In the genomic region with DNA sequence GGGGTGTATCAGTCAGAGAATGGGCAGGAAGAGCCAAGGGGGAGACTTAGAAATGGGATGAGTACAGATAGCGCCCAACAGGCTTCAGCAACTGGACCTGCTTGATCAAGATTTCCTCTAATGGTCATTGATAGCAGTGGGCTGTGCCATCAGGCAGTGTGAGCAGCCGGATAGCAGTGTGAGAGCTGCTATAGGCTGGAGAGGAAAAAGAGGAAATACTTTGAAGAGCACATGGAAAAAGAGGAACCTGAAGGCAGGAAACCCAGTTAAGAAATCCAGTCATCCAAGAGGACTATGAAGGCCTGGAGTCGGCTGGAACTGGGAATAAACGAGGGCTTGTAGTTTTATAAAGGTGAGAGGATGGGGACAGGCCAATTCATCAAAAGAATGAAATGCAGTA, we compare ENCODE assay signal across 16 mouse cellular contexts. TPM values are rescaled to one million over a fixed set of nuclear protein-coding genes. Genes with fewer than 3 reads are reported as not detected.
"Had no signal": no experiment of that assay in that cellular context is flagged by ENCODE, and none has a peak within 500 bp of the region (broad histone marks: within the 10 kb centered on the region; RNA-seq: fewer than 3 reads in every experiment).

No protein-coding gene starts in this region.

- H3K36me3 ChIP-seq: liver, embryonic 15.5 days; midbrain, embryonic 13.5 days; midbrain, embryonic 15.5 days; neural tube, embryonic 12.5 days had no signal

- H3K27me3 ChIP-seq: liver, embryonic 15.5 days; midbrain, embryonic 13.5 days; midbrain, embryonic 15.5 days; neural tube, embryonic 12.5 days had no signal

- DNase-seq: liver, postnatal 0 days; lung, embryonic 14.5 days; lung, postnatal 10 days; lung, postnatal 4 days; right cerebral cortex, postnatal 25 days; right cerebral cortex, postnatal 4 days; spleen, adult 18-20 months; thymus, adult 18-20 months; thymus, postnatal 14 days; thymus, postnatal 36 days had no signal

- H3K4me3 ChIP-seq: liver, embryonic 15.5 days; midbrain, embryonic 13.5 days; midbrain, embryonic 15.5 days; neural tube, embryonic 12.5 days had no signal

- ATAC-seq: liver, postnatal 0 days; midbrain, embryonic 13.5 days; midbrain, embryonic 15.5 days had no signal

- H3K27ac ChIP-seq: liver, embryonic 15.5 days; midbrain, embryonic 13.5 days; midbrain, embryonic 15.5 days; neural tube, embryonic 12.5 days had no signal

- H3K9ac ChIP-seq: liver, embryonic 15.5 days; liver, postnatal 0 days; lung, embryonic 14.5 days; midbrain, embryonic 13.5 days; midbrain, embryonic 15.5 days; neural tube, embryonic 12.5 days had no signal

- H3K9me3 ChIP-seq: liver, embryonic 15.5 days; midbrain, embryonic 13.5 days; midbrain, embryonic 15.5 days; neural tube, embryonic 12.5 days had no signal

- H3K4me1 ChIP-seq: liver, embryonic 15.5 days; midbrain, embryonic 13.5 days; midbrain, embryonic 15.5 days; neural tube, embryonic 12.5 days had no signal

RNA-seq across cellular contexts. Expression of gene Adamts3, which starts 48.4 kb away (rescaled TPM):
- total RNA-seq: monocyte, adult 5-6 weeks; neutrophil, adult 5-6 weeks had no signal
